Mouse (Mus musculus): Measurements from ENCODE around the gene Plaa. TPM values are rescaled to one million over a fixed set of nuclear protein-coding genes. Genes with fewer than 3 reads are reported as not detected.

The Plaa gene
- polyA plus RNA-seq, 1 experiment from 2014 or later = 95.1 TPM

GRCm38 (mm10) chr4:94592709-94593108 is 10.3 kb downstream of the Plaa start:
- Histone ChIP-seq H3K27me3 (ENCODE audit: low read depth, poor library complexity, severe bottlenecking) (no peaks in the 10 kb centered on the region), H3K9me3 (replicated peaks) (no peaks in the 10 kb centered on the region), H3K27ac (replicated peaks) (no peak overlapping the region), H3K4me3 (no peak overlapping the region), H3K4me1 (no peaks in the 10 kb centered on the region), H3K36me3 (no peaks in the 10 kb centered on the region)
- DNase-seq (ENCODE audit: low spot score) = no peak

DNA sequence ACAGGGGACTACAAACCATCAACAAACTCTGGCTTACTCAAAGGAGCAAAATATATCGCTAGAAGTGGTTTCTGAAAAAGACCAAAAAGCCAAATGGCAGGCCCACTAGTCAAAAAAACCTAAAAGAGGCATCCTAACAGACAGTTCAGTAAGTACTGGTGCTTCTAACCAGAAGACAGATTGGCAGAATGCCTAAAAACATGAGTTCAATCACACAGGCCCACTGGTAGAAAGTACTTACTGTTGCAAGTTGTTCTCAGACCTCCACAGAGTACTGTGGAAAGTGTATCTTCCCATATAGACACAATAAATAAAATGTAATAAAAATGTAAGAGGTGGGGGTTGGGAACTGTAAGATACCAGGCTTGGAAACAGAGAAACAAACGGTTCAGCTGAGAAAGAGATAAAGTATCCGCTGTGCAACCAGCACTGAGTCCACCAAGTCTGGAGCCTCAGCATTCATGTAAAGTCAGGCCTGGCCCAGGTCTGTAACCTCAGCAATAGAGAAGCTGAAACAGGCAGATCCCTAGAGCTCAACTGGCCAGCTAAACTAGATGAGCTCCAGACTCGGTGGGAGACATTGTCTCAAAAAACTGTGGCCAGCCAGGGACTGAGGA is 11.2 kb downstream of the Plaa start:
- WGBS = 91% methylated on average over 4 of the region's 4 CpGs
- H3K36me3 ChIP-seq = peaks cover 3% of the 10 kb centered on the region; the same call in 1 of the 2 replicates
- H3K4me3 ChIP-seq = no peak overlapping the region
- H3K27me3 ChIP-seq (ENCODE audit: low read depth, poor library complexity, severe bottlenecking) = no peaks in the 10 kb centered on the region
- no peak overlapping the region for H3K27ac ChIP-seq (replicated peaks)
- no peak for DNase-seq (ENCODE audit: low spot score)
- no peaks in the 10 kb centered on the region for H3K9me3 ChIP-seq (replicated peaks)
- H3K4me1 ChIP-seq = no peaks in the 10 kb centered on the region

- Histone ChIP-seq H3K4me3 (no peak overlapping the region), H3K27ac (replicated peaks) (no peak overlapping the region), H3K9me3 (replicated peaks) (no peaks in the 10 kb centered on the region), H3K36me3 (peaks cover 81% of the 10 kb centered on the region), H3K4me1 (no peaks in the 10 kb centered on the region), H3K27me3 (ENCODE audit: low read depth, poor library complexity, severe bottlenecking) (no peaks in the 10 kb centered on the region)
- WGBS = 95% methylated on average over 4 of the region's 4 CpGs
- DNase-seq (ENCODE audit: low spot score) = no peak
Observed at GRCm38 (mm10) chr4:94572677-94573076, 30.4 kb downstream of the Plaa start.

DNA sequence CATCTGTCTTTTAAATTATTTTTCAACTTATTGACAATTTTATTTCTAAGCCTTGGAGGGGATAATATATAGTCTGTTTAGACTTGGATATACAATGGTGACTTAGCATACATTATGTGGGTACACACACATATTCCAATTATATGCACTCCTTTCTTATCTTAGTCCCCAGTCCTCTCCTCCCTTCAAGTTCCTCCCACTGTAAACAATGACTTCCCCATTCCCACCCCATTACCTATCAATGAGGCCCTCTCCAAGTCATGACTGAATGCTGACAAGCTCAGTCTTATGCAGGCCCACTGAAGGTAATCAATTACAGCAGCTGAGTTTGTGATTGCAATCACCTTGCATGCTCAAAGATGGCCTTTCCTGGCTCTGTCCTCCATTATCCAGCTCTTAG is 38.7 kb downstream of the Plaa start:
- Histone ChIP-seq H3K27ac (replicated peaks) (no peak overlapping the region), H3K4me1 (peaks cover 6% of the 10 kb centered on the region), H3K9me3 (replicated peaks) (no peaks in the 10 kb centered on the region), H3K27me3 (ENCODE audit: low read depth, poor library complexity, severe bottlenecking) (no peaks in the 10 kb centered on the region), H3K4me3 (no peak overlapping the region), H3K36me3 (peaks cover 27% of the 10 kb centered on the region)
- DNase-seq (ENCODE audit: low spot score) = no peak

DNA sequence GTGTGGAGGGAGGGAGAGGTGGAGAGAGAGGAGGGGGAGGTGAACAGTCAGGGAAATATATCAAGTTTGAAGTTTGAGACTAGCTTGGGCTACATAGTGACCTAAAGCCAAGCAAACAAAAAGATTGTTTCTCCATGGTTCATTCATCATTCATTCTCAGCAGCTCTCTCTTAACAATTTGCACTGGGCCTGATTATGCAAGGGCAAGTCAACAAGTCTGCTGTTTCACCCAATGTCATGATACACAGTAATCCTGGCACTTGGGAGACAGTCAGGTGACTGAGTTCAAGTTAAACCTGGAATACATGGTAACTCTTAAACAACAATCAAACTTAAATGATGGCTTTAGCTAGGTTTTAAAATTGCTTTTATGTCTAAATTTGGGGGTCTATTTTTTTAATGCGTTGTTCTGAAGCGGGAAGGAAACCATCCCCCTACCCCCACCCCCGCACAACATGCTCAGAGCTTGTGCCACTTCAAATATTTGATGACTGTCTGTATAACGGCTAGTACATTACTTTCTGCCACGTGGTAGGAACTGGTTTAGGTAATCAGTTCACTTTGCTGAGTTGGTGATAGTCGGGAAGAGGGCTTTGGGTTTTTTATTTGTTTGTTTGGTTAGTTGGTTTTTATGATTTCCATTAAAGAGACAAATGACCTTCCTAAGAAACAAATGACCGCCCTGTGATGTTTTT is 40.9 kb downstream of the Plaa start:
- WGBS = 79% methylated on average over 7 of the region's 7 CpGs
- DNase-seq (ENCODE audit: low spot score) = no peak
- H3K4me1 ChIP-seq = peaks cover 7% of the 10 kb centered on the region
- H3K27me3 ChIP-seq (ENCODE audit: low read depth, poor library complexity, severe bottlenecking) = no peaks in the 10 kb centered on the region
- no peak overlapping the region for H3K27ac ChIP-seq (replicated peaks)
- H3K9me3 ChIP-seq (replicated peaks) = no peaks in the 10 kb centered on the region
- no peak overlapping the region for H3K4me3 ChIP-seq
- peaks cover 12% of the 10 kb centered on the region for H3K36me3 ChIP-seq

DNA sequence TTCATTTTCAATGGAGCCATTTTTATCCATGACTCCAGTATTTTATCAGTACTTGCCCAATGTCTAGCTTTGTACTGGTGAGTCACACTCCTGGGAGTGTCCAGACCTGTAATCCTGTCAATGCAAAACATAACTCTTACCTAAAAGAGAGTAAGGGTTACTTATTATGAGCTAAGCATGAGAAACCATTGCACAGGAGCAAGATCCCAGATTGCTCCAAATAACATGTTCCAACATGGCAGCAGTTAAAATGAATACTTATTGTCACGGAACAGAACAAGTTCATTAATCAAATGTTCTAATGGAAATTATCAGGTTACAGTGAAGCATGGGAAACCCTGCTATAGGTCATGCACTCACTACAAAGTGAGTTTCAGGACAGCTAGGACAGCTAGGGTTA is 42.7 kb downstream of the Plaa start:
- H3K9me3 ChIP-seq (replicated peaks) = no peaks in the 10 kb centered on the region
- WGBS = 79% methylated on average over 1 of the region's 1 CpGs
- no peak overlapping the region for H3K27ac ChIP-seq (replicated peaks)
- no peaks in the 10 kb centered on the region for H3K36me3 ChIP-seq
- no peak for DNase-seq (ENCODE audit: low spot score)
- H3K4me3 ChIP-seq = no peak overlapping the region
- H3K27me3 ChIP-seq (ENCODE audit: low read depth, poor library complexity, severe bottlenecking) = no peaks in the 10 kb centered on the region
- peaks cover 13% of the 10 kb centered on the region for H3K4me1 ChIP-seq

DNA sequence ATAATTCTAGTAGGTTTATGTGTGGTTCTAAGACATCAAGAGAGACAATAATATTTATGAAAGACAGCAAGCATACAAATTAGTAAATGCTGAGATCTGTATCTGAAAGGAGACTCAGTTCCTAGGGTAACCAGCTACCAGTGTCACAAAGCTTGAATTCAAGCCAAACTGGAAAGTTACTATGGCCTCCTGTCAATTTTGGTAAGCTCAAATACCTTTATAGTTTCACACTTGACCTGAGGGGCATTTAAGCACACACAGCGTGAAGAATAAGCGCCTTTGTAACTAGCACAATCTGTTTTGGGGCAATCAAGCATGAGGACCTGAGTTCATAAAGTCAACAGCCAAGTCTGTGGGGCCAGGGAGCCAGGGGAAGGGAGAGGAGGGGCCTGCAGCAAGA is 43.8 kb downstream of the Plaa start:
- DNase-seq (ENCODE audit: low spot score) = peak; percentile 23

DNA sequence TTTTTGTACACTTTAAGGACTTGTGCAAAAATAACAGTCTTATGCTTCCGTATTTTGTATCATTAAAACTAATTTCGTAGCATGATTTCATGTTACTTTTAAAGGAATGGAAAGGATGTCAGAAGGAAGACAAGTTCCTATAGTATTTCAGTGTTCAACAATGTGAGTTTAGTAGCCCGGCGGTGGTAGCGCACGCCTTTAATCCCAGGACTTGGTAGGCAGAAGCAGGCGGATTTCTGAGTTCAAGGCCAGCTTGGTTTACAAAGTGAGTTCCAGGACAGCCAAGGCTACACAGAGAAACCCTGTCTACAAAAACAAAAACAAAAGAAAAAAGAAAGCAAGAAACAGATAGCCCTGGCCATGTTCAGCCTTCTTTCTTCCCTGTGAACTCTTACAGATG is 45.9 kb downstream of the Plaa start:
- H3K4me3 ChIP-seq = peak overlapping the region; percentile 94
- 70% methylated on average over 7 of the region's 7 CpGs for WGBS
- H3K27me3 ChIP-seq (ENCODE audit: low read depth, poor library complexity, severe bottlenecking) = no peaks in the 10 kb centered on the region
- no peaks in the 10 kb centered on the region for H3K36me3 ChIP-seq
- 0 out of 2 replicates have a peak overlapping the region, but pooled peaks have one; percentile 25 for H3K27ac ChIP-seq (replicated peaks)
- no peak for DNase-seq (ENCODE audit: low spot score)
- peaks cover 22% of the 10 kb centered on the region for H3K4me1 ChIP-seq
- no peaks in the 10 kb centered on the region for H3K9me3 ChIP-seq (replicated peaks)

More for the DNA sequence above, 43.8 kb downstream of the Plaa start:
- WGBS = 55% methylated on average over 2 of the region's 2 CpGs
- no peaks in the 10 kb centered on the region for H3K27me3 ChIP-seq (ENCODE audit: low read depth, poor library complexity, severe bottlenecking)
- H3K36me3 ChIP-seq = no peaks in the 10 kb centered on the region
- no peak overlapping the region for H3K4me3 ChIP-seq
- peaks cover 22% of the 10 kb centered on the region for H3K4me1 ChIP-seq
- no peaks in the 10 kb centered on the region for H3K9me3 ChIP-seq (replicated peaks)
- H3K27ac ChIP-seq (replicated peaks) = no peak overlapping the region

- peak within 1 kb of the TSS; percentile 94 for H3K4me3 ChIP-seq
- H3K4me1 ChIP-seq = peaks cover 22% of the 10 kb centered on the region
- peak; percentile 95 for DNase-seq (ENCODE audit: low spot score)
- H3K9me3 ChIP-seq (replicated peaks) = no peaks in the 10 kb centered on the region
- H3K36me3 ChIP-seq = no peaks in the 10 kb centered on the region
- H3K27ac ChIP-seq (replicated peaks) = peak within 1 kb of the TSS; percentile 90
- WGBS = 2% methylated on average over 74 of the region's 83 CpGs
- H3K27me3 ChIP-seq (ENCODE audit: low read depth, poor library complexity, severe bottlenecking) = no peaks in the 10 kb centered on the region
Observed at GRCm38 (mm10) chr4:94556265-94557054, 46.6 kb downstream of the Plaa start, which contains the start of the genes Gm10306 and Caap1. Gene Gm10306 (plus strand): TSS chr4:94556546. Gene Caap1 (minus strand): TSS chr4:94556796.

DNA sequence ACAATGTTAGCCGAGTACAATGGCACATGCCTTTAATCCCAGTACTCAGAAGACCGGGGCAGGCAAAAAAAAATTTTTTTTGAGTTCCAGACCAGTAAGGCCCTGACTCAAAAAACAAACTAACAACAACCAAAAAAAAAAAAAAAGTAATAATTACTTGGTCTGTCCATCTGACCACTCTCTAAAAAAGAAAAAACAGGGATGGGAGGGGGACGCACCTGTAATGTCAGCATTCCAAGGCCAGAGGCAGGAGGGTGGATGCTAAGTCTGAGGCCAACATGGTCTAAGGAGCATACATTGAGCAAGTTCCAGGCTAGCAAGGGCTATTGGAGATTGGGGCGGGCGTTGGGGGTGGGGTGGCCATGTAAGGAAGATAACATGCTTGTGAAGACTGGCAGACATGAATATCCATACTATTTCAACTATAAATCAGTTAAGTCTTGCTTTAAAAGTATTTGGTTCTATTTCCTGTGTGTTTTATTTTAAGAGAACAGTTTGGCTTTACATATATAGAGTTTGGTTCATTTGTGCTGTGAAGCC is 48.0 kb downstream of the Plaa start:
- Histone ChIP-seq H3K4me3 (peak overlapping the region; percentile 94), H3K36me3 (peaks cover 10% of the 10 kb centered on the region), H3K27ac (replicated peaks) (no peak overlapping the region), H3K27me3 (ENCODE audit: low read depth, poor library complexity, severe bottlenecking) (no peaks in the 10 kb centered on the region), H3K9me3 (replicated peaks) (no peaks in the 10 kb centered on the region), H3K4me1 (peaks cover 22% of the 10 kb centered on the region)
- DNase-seq (ENCODE audit: low spot score) = no peak
- WGBS = 93% methylated on average over 5 of the region's 5 CpGs

GRCm38 (mm10) chr4:94544321-94544720 is 58.7 kb downstream of the Plaa start:
- Histone ChIP-seq H3K36me3 (peaks cover 86% of the 10 kb centered on the region), H3K9me3 (replicated peaks) (no peaks in the 10 kb centered on the region), H3K4me3 (no peak overlapping the region), H3K4me1 (no peaks in the 10 kb centered on the region), H3K27ac (replicated peaks) (no peak overlapping the region), H3K27me3 (ENCODE audit: low read depth, poor library complexity, severe bottlenecking) (no peaks in the 10 kb centered on the region)
- WGBS = 81% methylated on average over 7 of the region's 7 CpGs
- no peak for DNase-seq (ENCODE audit: low spot score)

DNA sequence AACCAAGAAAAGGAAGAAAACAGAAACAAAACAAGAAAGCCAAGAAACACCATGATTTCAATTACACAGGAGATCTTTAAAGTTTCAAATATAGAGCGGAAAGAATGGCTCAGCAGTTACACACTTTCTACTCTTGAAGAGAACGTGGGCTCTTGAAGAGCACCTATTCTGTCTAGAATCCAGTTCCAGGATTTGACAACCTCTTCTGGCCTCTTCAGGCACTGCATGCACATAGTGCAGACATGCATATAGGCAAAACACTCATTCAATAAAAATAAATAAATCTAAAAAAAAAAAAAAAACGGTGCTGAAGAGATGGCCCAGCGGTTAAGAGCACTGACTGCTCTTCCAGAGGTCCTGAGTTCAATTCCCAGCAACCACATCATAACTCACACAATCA is 60.0 kb downstream of the Plaa start:
- Histone ChIP-seq H3K4me3 (no peak overlapping the region), H3K36me3 (peaks cover 89% of the 10 kb centered on the region), H3K27ac (replicated peaks) (no peak overlapping the region), H3K9me3 (replicated peaks) (no peaks in the 10 kb centered on the region), H3K27me3 (ENCODE audit: low read depth, poor library complexity, severe bottlenecking) (no peaks in the 10 kb centered on the region), H3K4me1 (no peaks in the 10 kb centered on the region)
- 91% methylated on average over 4 of the region's 4 CpGs for WGBS
- no peak for DNase-seq (ENCODE audit: low spot score)

- Histone ChIP-seq H3K4me3 (no peak overlapping the region), H3K27ac (replicated peaks) (no peak overlapping the region), H3K4me1 (no peaks in the 10 kb centered on the region), H3K9me3 (replicated peaks) (no peaks in the 10 kb centered on the region), H3K36me3 (peaks cover 32% of the 10 kb centered on the region), H3K27me3 (ENCODE audit: low read depth, poor library complexity, severe bottlenecking) (no peaks in the 10 kb centered on the region)
- no peak for DNase-seq (ENCODE audit: low spot score)
Observed at GRCm38 (mm10) chr4:94533205-94533604, 69.8 kb downstream of the Plaa start.
